Mouse (Mus musculus): Measurements from ENCODE around the gene Ccdc191. TPM values are rescaled to one million over a fixed set of nuclear protein-coding genes. Genes with fewer than 3 reads are reported as not detected.

The Ccdc191 gene
- polyA plus RNA-seq, 1 experiment: 9.7 TPM

DNA sequence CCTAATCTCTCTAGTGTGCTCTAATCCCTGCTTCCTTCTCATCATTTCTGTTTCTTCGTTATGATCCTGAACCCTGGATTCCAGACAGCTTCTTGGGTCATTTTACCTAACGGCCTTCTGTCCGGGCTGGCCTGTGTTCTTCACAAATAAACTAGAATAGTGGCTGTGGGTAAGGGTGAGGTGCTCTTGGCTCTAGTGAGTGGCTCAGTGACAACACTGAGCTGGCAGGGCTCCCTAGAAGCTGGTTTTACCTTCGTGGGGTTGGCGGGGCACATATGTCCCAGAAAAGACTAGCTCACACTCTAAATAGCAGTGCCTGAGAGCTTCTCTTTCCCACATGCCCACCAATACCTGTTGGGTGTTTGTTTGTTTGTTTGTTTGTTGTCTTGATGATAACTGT is 109.9 kb downstream of the Ccdc191 start:
- H3K4me3 ChIP-seq (ENCODE audit: control insufficient read depth, low read depth, low read length): no peak overlapping the region
- TF ChIP-seq POLR2A (IDR thresholded peaks at IDR 0.05; ENCODE audit: control insufficient read depth, low read depth, low read length) (no peak), CTCF (IDR thresholded peaks at IDR 0.05; ENCODE audit: control insufficient read depth, insufficient read depth, insufficient replicate concordance, low read depth, low read length) (no peak)

GRCm38 (mm10) chr16:44002086-44002485 is 112.5 kb downstream of the Ccdc191 start:
- H3K27ac ChIP-seq (ENCODE audit: control insufficient read depth, insufficient read depth, low read depth, low read length): no peak overlapping the region
- no peaks in the 10 kb centered on the region for H3K4me1 ChIP-seq (ENCODE audit: control insufficient read depth, insufficient read depth, low read length)
- peaks cover 1% of the 10 kb centered on the region; the same call in 1 of the 2 replicates for H3K36me3 ChIP-seq (ENCODE audit: control insufficient read depth, insufficient read depth, low read length)
- no peak overlapping the region for H3K4me3 ChIP-seq (ENCODE audit: control insufficient read depth, low read depth, low read length)
- no peaks in the 10 kb centered on the region for H3K27me3 ChIP-seq (ENCODE audit: control insufficient read depth, insufficient read depth, low read length)
- TF ChIP-seq CTCF (IDR thresholded peaks at IDR 0.05; ENCODE audit: control insufficient read depth, insufficient read depth, insufficient replicate concordance, low read depth, low read length) (peak; percentile 14; the same call in 1 of the 2 replicates), POLR2A (IDR thresholded peaks at IDR 0.05; ENCODE audit: control insufficient read depth, low read depth, low read length) (no peak)

More for the DNA sequence above, 109.9 kb downstream of the Ccdc191 start:
- H3K36me3 ChIP-seq (ENCODE audit: control insufficient read depth, insufficient read depth, low read length): no peaks in the 10 kb centered on the region
- H3K27me3 ChIP-seq (ENCODE audit: control insufficient read depth, insufficient read depth, low read length): no peaks in the 10 kb centered on the region
- no peaks in the 10 kb centered on the region for H3K4me1 ChIP-seq (ENCODE audit: control insufficient read depth, insufficient read depth, low read length)
- no peak overlapping the region for H3K27ac ChIP-seq (ENCODE audit: control insufficient read depth, insufficient read depth, low read depth, low read length)

GRCm38 (mm10) chr16:44011010-44011409 is 121.4 kb downstream of the Ccdc191 start:
- H3K27me3 ChIP-seq (ENCODE audit: control insufficient read depth, insufficient read depth, low read length): no peaks in the 10 kb centered on the region
- no peaks in the 10 kb centered on the region for H3K4me1 ChIP-seq (ENCODE audit: control insufficient read depth, insufficient read depth, low read length)
- no peak overlapping the region for H3K4me3 ChIP-seq (ENCODE audit: control insufficient read depth, low read depth, low read length)
- H3K36me3 ChIP-seq (ENCODE audit: control insufficient read depth, insufficient read depth, low read length): no peaks in the 10 kb centered on the region
- no peak for TF ChIP-seq POLR2A (IDR thresholded peaks at IDR 0.05; ENCODE audit: control insufficient read depth, low read depth, low read length)
- no peak for TF ChIP-seq CTCF (IDR thresholded peaks at IDR 0.05; ENCODE audit: control insufficient read depth, insufficient read depth, insufficient replicate concordance, low read depth, low read length)
- H3K27ac ChIP-seq (ENCODE audit: control insufficient read depth, insufficient read depth, low read depth, low read length): no peak overlapping the region

Other genes starting within 250 kb of the Ccdc191 start
- gene Tigit, start 225.7 kb upstream of the Ccdc191 start, polyA plus RNA-seq (2012; rRNA removed): 0.12 TPM in 1 of 2 replicates, not detected in the other
- gene Drd3, start 135.8 kb upstream of the Ccdc191 start, polyA plus RNA-seq (2012; rRNA removed): not detected in 2 replicates
- 9.9 and 11.0 TPM in 2 replicates for gene Qtrt2, start 37.0 kb downstream of the Ccdc191 start, polyA plus RNA-seq (2012; rRNA removed)
- gene Zdhhc23, start 90.0 kb downstream of the Ccdc191 start, polyA plus RNA-seq (2012; rRNA removed): 1.0 and 1.3 TPM in 2 replicates
- 16.8 and 19.5 TPM in 2 replicates for gene Gramd1c, start 173.5 kb downstream of the Ccdc191 start, polyA plus RNA-seq (2012; rRNA removed)
- gene Atp6v1a, start 249.9 kb downstream of the Ccdc191 start, polyA plus RNA-seq (2012; rRNA removed): 34.6 and 38.5 TPM in 2 replicates

All from testis, adult 2 months (tissue).